Comparison of ENCODE assay signal across 7 mouse cellular contexts in the genomic region with DNA sequence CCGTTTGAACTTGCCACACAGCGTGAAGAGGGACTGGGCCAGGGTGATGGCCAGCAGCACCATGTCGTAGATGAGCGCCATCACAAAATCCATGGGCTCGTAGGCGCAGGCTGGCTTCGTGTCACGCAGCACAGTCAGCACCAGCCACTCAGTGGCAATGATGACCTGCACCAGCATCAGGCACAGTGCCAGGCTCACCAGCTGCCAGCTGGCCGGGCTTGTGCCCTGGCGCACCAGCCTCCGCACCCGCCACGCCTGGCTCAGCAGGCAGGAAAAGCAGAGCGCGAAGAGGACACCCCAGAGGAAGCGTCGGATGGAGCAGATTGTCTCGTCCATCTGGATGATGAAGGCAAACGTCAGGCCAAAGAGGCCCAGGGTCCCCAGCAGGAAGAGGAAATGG. TPM values are rescaled to one million over a fixed set of nuclear protein-coding genes. Genes with fewer than 3 reads are reported as not detected.
DNase-seq lines count a peak whose midpoint lies in the region; ATAC-seq and TF ChIP-seq lines count a peak whose summit lies in the region.

No protein-coding gene starts in this region.

- H3K27ac ChIP-seq in cortical plate, adult 2 months (ENCODE audit: insufficient read depth, low read length), result peak overlapping the region; percentile 44; the same call in 1 of the 2 replicates
- peak overlapping the region; percentile 30 for H3K27ac ChIP-seq in neural tube, embryonic 13.5 days (replicated peaks)

- 72% methylated on average over 19 of the region's 19 CpGs for WGBS in neural tube, embryonic 13.5 days

- peak; percentile 56 for ATAC-seq in neural tube, embryonic 13.5 days (ENCODE audit: low read depth)

- H3K4me2 ChIP-seq in neural tube, embryonic 13.5 days, result no peak overlapping the region

- peak; percentile 32 for DNase-seq in urinary bladder, postnatal 14 days (ENCODE audit: low spot score)
- DNase-seq in urinary bladder, adult 18-20 months (ENCODE audit: low spot score in 2 of 2), result no peak
- peak; percentile 48 for DNase-seq in kidney, postnatal 10 days
- no peak for DNase-seq in B cell, adult 2 months
- no peak for DNase-seq in spleen, postnatal 36 days (ENCODE audit: low spot score in 2 of 2)

- H3K9ac ChIP-seq in neural tube, embryonic 13.5 days, result no peak overlapping the region

- 0 out of 2 replicates have a peak, but pooled peaks cover 12% of the 10 kb centered on the region for H3K36me3 ChIP-seq in neural tube, embryonic 13.5 days

- no peak for TF ChIP-seq CTCF in cortical plate, adult 2 months (IDR thresholded peaks at IDR 0.05; ENCODE audit: extremely low read depth, insufficient read depth, low read length)

- H3K4me1 ChIP-seq in cortical plate, adult 2 months (ENCODE audit: control insufficient read depth, insufficient read depth, low read length), result no peaks in the 10 kb centered on the region
- peaks cover 37% of the 10 kb centered on the region for H3K4me1 ChIP-seq in neural tube, embryonic 13.5 days (replicated peaks)

- no peaks in the 10 kb centered on the region for H3K9me3 ChIP-seq in neural tube, embryonic 13.5 days

- H3K4me3 ChIP-seq in cortical plate, adult 2 months (ENCODE audit: insufficient read depth, low read length), result no peak overlapping the region
- no peak overlapping the region for H3K4me3 ChIP-seq in neural tube, embryonic 13.5 days

- no peak for TF ChIP-seq POLR2A in cortical plate, adult 2 months (IDR thresholded peaks at IDR 0.05; ENCODE audit: extremely low read depth, insufficient read depth, low read length)

- H3K27me3 ChIP-seq in neural tube, embryonic 13.5 days, result no peaks in the 10 kb centered on the region

RNA-seq across cellular contexts. Expression of gene Gprc5b, which starts 11.1 kb away (rescaled TPM):
- 126 and 141 TPM in 2 replicates for polyA plus RNA-seq in cortical plate, adult 2 months (2012; rRNA removed)
- polyA plus RNA-seq in neural tube, embryonic 13.5 days (2015; fragmentation: Nextera tagmentation; extraction: Ambion mirVana), result 6.9 and 7.0 TPM in 2 replicates

Comparison
In these comparisons a context has a peak if more than half of its experiments do, and no peak if none do; other contexts are left out.
1. DNase-seq: peak in urinary bladder, postnatal 14 days (single experiment) and kidney, postnatal 10 days (single experiment); none in urinary bladder, adult 18-20 months (0 of 2), B cell, adult 2 months (0 of 2) and spleen, postnatal 36 days (0 of 2).
2. RNA of gene Gprc5b, which starts 11.1 kb away (polyA plus RNA-seq): 126 to 141 TPM in cortical plate, adult 2 months; 6.9 to 7.0 TPM in neural tube, embryonic 13.5 days; every median in the first group is over 10 times any median in the second.